Mouse (Mus musculus) erythroblast, adult 5-6 weeks (primary cell): ENCODE data around the gene Fam172a. TPM values are rescaled to one million over a fixed set of nuclear protein-coding genes. Genes with fewer than 3 reads are reported as not detected.

ENCODE experiments used
- ATAC-seq: replicated peaks from 2 replicates; pipeline ENCODE4 v1.8.0; 2016; ENCODE audit warnings: moderate number of reproducible peaks, mild to moderate bottlenecking, moderate TSS enrichment, inconsistent platforms; ENCODE audit not compliant: poor library complexity, low FRiP score, severe bottlenecking
- total RNA-seq, 2 experiments: library from RNA; stranded (forward) in 1 of 2; stranded (reverse) in 1 of 2; fragments of 150-400 nt in 1 of 2; fragments of 200-764, 138-1000 nt in 1 of 2; gene quantifications; 2 replicates each; pipeline versions ENCODE4 v1.2.3 to v1.2.4; 2015 to 2017; ENCODE audit warnings: low replicate concordance in 2 of 2

Gene Fam172a
- total RNA-seq, 2 experiments from 2014 or later: 8.2 to 17.1 TPM

DNA sequence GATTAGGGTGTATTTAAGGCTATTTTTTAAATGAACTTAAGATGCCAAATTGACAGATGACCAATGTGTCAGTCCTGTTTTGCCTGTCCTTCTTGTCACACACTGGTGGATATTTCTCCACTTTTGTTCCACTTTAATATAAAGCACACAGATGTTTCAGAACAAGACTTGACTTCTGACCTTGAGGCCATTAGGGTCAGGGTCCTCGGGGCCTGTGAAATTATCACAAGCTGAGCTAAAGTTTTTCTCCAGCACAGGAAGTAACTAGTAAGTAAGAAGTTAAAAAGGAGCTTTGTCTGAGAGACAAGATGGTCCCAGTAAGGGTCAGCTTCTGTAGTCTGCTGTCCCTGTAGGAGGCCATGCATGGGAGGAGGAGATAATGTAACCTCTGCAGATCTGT lies 255.8 kb downstream of the Fam172a start:
- no peak for ATAC-seq

- ATAC-seq: no peak
Measured at GRCm38 (mm10) chr13:77959493-77960272, 257.9 kb downstream of the Fam172a start.

DNA sequence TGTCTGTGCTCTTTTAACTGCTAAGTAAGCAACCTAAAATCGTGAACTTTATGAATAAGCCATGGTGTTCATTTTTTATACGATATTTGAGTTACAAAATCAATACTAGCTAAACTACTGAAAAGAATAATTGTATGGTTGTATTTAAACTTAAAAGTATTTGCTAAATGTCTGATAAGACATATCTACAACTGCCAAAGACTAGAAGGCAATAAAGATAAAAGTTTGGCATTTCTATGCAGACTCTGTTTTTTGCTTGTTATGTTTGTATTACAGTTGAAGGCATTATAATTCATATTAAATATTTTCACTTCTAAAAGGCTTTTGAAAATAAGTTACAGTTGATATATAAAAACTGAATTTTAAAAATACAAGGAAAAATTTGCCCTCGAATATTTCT lies 274.4 kb downstream of the Fam172a start:
- ATAC-seq: no peak

DNA sequence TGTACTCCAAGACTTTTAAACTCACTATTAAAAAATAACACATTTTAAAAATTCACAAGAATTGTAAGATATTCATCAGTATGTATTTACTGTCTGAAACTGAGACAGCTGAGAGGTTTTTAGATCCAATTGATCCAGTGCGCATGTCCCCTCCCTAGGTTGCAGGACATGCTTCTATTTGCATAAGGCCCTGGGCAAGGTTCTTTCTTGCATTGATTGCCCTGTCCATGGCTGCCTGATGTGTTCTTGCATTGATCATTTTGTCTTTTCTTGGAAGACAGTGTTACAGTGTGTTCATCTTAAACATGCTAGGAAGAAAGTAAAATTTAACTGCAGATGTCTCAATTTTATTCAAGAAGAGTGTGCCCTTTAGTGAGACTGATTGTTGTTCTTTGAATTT lies 275.3 kb downstream of the Fam172a start:
- ATAC-seq: no peak

DNA sequence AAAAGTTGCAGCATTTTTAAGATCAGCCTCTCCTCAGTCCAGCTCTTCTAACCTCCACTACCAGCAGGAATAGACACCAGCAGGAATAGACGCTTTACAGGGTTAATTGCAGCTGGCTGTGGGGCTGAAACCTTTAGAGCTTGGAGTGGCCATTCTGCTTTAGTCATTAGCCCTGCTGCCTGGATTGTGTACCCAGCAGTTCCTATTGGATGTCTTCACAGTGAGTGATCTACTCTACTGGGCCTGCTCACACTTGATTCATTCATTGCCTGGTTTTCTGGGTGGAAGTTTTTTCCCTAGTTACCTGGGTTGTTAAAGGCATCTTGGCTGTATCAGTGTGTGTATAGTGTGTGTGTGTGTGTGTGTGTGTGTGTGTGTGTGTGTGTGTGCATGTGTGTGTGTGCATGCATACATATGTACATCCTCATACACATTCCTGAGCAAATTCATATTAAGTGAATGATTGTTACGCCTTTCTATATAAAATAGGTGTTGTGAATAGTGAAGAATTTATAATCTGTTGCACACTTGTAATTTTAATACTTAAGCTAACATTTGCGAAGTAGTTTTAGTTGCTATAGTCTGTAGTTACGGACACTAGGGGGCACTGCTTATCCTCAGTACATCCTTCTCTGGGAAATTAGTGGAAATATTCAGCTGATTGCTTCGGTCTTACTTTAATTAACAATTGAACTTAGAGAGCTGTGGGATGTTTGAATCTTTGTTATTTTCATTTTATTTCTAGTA lies 280.4 kb downstream of the Fam172a start:
- no peak for ATAC-seq

DNA sequence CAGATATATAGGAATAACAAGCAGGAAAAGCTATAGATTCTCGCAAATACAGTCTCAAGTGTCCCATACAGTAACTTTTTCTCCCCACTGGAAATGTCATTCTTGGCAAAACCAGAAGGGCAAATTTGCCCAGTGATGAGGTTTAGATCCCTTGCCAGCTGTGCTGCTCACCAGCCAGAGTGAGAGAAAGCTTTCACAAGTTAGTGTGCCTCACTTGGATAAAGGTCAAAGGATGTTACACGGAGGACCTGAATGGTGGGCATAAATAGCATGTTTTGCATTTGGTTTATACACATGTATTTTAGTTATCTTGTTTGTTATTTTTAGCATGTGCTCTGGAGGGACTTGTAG lies 281.0 kb downstream of the Fam172a start:
- ATAC-seq: no peak

DNA sequence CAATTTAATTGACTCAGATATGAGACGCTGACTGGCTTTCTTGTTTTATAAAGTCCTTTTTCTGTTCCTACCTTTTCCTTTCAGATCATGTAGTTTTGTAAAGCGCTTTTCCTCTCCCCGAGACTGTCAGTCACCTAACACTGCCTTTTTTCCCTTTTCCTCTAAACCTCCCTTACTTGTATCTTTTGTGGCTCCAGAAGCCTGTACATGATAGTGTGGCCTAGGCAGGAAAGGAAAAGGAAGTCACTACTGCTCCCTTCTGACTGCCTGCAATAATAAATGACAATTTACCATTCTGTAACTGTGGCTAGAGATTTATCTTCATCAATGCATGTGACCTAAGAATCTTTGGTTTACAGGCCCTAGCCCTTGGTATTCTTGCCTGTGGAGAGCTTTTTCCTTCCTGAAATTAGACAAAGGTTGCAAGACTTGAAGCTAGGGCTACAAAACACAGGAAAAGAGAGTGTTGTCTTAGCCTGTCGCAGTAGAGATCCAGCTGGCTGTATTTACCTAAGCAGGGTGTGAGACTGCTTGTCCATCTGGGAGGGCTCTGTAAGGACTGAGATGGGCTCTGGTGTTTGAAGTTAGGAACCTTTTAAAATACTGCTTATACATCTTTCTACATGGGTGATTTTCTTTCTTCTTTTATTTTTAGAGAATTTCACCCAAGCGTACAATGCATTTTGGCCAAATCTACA lies 289.5 kb downstream of the Fam172a start:
- no peak for ATAC-seq

DNA sequence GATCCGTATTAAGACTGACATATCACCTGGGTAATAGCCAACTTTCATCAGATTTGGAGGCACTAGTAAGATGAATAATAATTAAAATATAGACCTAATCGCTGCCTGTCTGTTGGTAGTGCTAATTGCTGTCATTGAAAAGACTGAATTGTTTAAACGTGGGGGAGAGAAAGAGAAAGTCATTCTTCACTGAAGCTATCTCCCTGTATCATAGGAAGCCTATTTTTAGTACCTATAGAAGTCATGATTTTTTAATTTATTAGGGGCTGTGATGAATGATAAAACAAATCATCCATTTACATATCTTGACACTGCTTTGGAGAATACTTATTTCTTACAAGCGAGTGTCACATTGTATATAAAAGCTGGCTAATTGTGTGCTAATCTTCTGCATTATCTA lies 302.8 kb downstream of the Fam172a start:
- no peak for ATAC-seq

GRCm38 (mm10) chr13:78005344-78005743 lies 303.5 kb downstream of the Fam172a start:
- ATAC-seq: no peak

GRCm38 (mm10) chr13:78010176-78010575 lies 308.3 kb downstream of the Fam172a start:
- no peak for ATAC-seq

DNA sequence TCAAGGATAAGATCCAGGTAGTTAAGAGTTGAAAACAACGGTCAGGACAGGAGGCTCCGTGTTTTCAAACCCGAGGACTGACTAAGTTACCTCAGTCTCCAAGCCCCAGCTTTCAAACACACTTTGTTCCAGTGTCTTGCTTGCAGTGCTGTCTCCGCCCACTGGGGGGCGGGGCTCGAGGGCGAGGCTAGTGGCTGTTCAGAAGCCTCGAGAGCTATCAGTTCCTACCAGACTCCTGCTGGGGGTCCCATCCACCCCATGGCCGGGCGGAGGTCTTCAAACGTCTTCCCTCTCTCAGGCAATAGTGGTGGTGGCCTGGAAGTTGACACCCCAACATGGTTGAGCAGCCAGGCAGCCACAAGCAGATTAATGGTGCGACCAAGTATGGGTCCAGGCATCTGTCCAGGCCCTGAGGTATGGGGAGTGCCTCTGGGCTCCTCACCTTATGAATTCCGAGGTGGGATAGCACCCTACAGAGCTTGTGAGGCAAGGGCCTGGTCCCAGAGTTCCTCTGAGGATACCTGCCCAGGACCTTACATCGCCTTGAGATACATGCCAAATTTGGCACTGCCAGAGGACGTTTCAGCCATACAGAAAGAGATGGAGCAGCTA lies 323.0 kb downstream of the Fam172a start, which contains the start of gene Pou5f2:
TSS of gene Pou5f2 (plus strand) at position 220 of the 612 bp plus-strand sequence.
- no peak for ATAC-seq

DNA sequence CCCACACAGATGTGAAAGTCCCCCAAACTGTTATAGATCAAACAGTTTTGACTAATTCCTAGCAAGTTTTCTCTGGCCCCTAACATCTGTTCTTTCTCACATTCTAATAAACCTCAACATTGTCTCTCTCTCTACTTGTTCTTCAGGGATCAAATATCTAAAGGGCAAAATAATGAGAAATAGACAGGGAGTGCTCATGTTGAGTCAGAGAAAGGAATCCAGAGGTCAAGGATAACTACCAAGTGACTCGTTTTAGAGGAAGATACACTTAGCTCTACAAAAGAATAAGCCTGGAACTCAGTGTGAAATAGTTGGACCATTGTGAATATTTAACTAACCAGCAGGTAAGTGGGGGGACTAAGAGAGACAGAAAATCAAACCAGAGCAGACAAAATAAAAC lies 331.0 kb downstream of the Fam172a start:
- no peak for ATAC-seq

GRCm38 (mm10) chr13:78037203-78037602 lies 335.4 kb downstream of the Fam172a start:
- no peak for ATAC-seq

- no peak for ATAC-seq
Measured at GRCm38 (mm10) chr13:78043203-78043602, 341.4 kb downstream of the Fam172a start.

DNA sequence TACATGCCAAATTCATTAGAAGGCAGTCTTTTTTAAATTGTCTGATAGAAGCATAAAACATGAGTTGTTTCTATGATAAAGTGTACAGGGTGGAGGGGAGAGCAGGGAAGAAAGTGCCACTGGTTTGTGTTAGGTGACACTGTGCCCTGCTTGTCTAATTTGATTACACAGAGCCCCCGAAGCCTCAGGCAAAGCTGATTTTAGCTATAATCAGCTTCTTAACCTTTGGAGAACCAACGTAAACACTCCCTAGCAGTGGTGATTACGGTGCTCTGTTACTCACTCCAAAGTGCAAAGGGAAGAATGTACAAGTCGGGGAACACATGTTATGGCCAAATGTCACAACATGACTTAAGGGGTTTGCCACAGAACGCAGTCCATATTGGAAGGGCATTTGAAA lies 343.3 kb downstream of the Fam172a start:
- no peak for ATAC-seq

GRCm38 (mm10) chr13:78087751-78088150 lies 385.9 kb downstream of the Fam172a start:
- no peak for ATAC-seq

DNA sequence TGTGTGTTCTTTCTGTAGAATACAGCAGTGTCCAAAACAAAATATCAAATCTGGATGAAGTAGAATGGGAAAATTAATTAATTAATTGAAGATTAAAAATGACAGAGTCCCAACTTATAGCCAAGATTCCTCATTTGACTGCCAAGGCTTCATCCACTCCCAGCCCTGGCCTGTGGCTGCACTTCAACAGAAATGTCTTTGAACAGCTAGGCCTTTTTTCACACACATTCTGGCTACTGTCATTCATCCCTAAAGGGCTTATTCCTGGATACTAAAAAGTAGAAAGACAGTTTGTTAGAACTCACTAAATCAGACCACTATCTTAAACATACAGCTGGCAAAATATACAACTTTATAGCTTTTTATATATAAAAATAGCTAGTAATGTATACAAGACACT lies 388.9 kb downstream of the Fam172a start:
- no peak for ATAC-seq

- no peak for ATAC-seq
Measured at GRCm38 (mm10) chr13:78091949-78092348, 390.1 kb downstream of the Fam172a start.

DNA sequence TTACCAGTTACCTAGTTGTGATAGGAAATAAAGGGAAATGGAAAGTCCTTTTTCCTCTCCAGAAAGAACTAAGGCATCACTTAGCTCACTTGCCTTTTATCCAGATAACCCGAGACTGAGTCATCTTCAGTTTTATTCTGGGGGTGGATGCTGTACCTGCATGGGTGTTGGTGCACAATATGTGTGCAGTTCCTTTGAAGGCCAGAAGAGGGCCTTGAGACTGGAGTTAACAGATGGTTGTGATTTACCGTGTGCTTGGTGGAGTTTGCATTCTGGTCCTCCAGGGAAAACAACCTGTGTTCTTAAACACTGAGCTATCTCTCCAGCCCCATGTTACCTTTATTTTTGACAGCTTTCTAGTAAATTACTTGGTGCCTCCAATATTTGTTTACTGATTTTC lies 392.5 kb downstream of the Fam172a start:
- ATAC-seq: no peak
